Mouse (Mus musculus) forebrain, embryonic 14.5 days (tissue): ENCODE results near the gene 9930021J03Rik. TPM values are rescaled to one million over a fixed set of nuclear protein-coding genes. Genes with fewer than 3 reads are reported as not detected.

ENCODE experiments used
- ATAC-seq: fragments of 200-750 bp; cut with Nextera tagmentation; 2 replicates; pipeline ENCODE4 v1.8.0; 2017; ENCODE audit warnings: mild to moderate bottlenecking, moderate library complexity
- DNase-seq: peaks from one replicate; pipeline ENCODE4 v3.0.0-alpha.2; 2015; ENCODE audit warnings: low spot score
- H3K27ac ChIP-seq: fragments of 300-500 bp; sonication (generic); 2 replicates; pipeline ENCODE4 v1.5.1; 2014; ENCODE audit warnings: low read depth, mild to moderate bottlenecking, control low read depth, low read length, moderate library complexity
- H3K27me3 ChIP-seq: fragments of 300-500 bp; sonication (generic); replicated peaks from 2 replicates; pipeline ENCODE4 v1.6.1; 2014; ENCODE audit warnings: low read length, control low read depth, mixed read lengths; ENCODE audit not compliant: control insufficient read depth, insufficient read depth
- H3K36me3 ChIP-seq: fragments of 300-500 bp; sonication (generic); 2 replicates; pipeline ENCODE4 v1.6.1; 2014; ENCODE audit warnings: low read length, control low read depth; ENCODE audit not compliant: control insufficient read depth, insufficient read depth
- H3K4me1 ChIP-seq: fragments of 300-500 bp; sonication (generic); 2 replicates; pipeline ENCODE4 v1.6.1; 2014; ENCODE audit warnings: antibody characterized with exemption, low read length, control low read depth; ENCODE audit not compliant: control insufficient read depth, insufficient read depth
- H3K4me2 ChIP-seq: fragments of 300-500 bp; sonication (generic); 2 replicates; pipeline ENCODE4 v1.6.1; 2014; ENCODE audit warnings: mild to moderate bottlenecking, control low read depth, low read length
- H3K4me3 ChIP-seq: fragments of 300-500 bp; sonication (generic); 2 replicates; pipeline ENCODE4 v1.5.1; 2014; ENCODE audit warnings: low read depth, low read length, control low read depth
- H3K9ac ChIP-seq: fragments of 300-500 bp; sonication (generic); 2 replicates; pipeline ENCODE4 v1.6.1; 2014; ENCODE audit warnings: mild to moderate bottlenecking, low read length, control low read depth, moderate library complexity
- H3K9me3 ChIP-seq: fragments of 300-500 bp; sonication (generic); replicated peaks from 2 replicates; pipeline ENCODE4 v1.6.1; 2016; ENCODE audit warnings: low read length, control low read depth, mixed read lengths; ENCODE audit not compliant: control insufficient read depth
- WGBS: fragments of 180-500 bp; shearing (Covaris S2); extraction: QIAGEN DNeasy Blood & Tissue Kit; methylation state at CpG from one replicate; pipeline ENCODE4 v1.1.7; 2014; 5-methylcytosine and 5-hydroxymethylcytosine counted together
- polyA plus RNA-seq: library from polyadenylated mRNA; unstranded; fragments of >200 nt; fragmentation: Nextera tagmentation; extraction: Ambion mirVana; gene quantifications from 2 replicates; pipeline ENCODE4 v1.2.1, GENCODE M21; 2014

9930021J03Rik gene
- polyA plus RNA-seq, 1 experiment from 2014 or later: 10.0 TPM

DNA sequence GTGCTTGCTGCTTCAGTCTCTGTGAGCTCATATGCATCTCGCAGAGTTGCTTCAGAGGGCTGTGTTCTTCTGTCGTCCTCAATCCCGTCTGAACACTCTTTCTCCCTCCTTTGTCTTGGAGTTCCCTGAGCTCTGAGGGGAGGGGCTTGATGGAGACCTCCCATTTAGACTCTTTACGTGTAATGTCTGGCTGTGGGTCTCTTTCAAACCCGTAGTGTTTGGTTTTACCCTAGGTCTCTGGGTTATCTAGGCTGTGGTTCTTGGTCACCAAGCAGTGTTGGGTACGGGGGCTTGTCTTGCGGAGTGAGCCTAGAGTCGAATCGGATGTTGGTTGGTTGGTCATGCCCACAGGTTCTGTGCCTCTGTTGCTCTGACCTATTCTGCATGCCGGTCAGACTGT, 110.7 kb downstream of the 9930021J03Rik start:
- Histone ChIP-seq H3K4me1 (no peaks in the 10 kb centered on the region), H3K27ac (no peak overlapping the region), H3K4me2 (no peak overlapping the region), H3K9me3 (no peaks in the 10 kb centered on the region), H3K4me3 (no peak overlapping the region), H3K9ac (no peak overlapping the region), H3K36me3 (no peaks in the 10 kb centered on the region), H3K27me3 (no peaks in the 10 kb centered on the region)
- ATAC-seq (no peak), DNase-seq (no peak)
- WGBS: 83% methylated on average over 10 of the region's 10 CpGs

DNA sequence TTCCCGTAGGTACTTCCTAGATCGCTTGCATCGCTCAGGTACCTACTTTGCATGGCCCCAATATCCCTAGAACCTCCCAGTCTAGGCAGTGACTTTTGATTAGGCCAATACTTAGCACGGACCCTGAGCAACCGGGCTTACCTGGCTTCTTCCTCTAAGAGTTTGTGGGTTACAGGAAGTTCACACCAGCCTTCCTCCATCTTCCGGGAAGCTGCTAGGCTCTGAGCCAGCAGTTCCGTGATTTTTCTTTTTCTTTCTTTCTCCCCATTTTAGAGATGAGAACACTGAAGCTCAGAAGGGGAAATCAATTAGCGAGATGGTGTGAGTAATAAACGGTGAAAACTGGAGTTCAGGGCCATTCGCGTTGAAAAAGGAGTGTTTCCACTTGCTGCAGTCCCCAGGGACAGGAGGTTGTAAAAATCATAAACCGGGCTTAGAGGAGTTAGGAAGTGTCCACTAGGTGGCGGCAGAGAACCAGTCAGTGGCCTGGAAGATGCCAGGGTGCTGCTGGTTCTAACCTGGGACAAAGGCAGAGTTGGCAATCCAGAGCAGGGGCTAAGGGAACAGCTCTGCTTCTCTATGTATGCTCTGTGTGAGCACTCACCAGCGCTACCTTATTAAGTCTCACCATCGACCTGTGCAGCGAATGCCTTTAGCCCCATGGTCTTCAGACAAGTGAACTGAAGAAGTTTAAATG, 121.8 kb downstream of the 9930021J03Rik start:
- Histone ChIP-seq H3K27me3 (no peaks in the 10 kb centered on the region), H3K4me1 (no peaks in the 10 kb centered on the region), H3K9me3 (no peaks in the 10 kb centered on the region), H3K4me2 (no peak overlapping the region), H3K27ac (no peak overlapping the region), H3K4me3 (no peak overlapping the region), H3K36me3 (no peaks in the 10 kb centered on the region), H3K9ac (no peak overlapping the region)
- WGBS: 51% methylated on average over 16 of the region's 16 CpGs
- ATAC-seq (peak; percentile 58; the same call in 1 of the 2 replicates), DNase-seq (peak; percentile 88)

DNA sequence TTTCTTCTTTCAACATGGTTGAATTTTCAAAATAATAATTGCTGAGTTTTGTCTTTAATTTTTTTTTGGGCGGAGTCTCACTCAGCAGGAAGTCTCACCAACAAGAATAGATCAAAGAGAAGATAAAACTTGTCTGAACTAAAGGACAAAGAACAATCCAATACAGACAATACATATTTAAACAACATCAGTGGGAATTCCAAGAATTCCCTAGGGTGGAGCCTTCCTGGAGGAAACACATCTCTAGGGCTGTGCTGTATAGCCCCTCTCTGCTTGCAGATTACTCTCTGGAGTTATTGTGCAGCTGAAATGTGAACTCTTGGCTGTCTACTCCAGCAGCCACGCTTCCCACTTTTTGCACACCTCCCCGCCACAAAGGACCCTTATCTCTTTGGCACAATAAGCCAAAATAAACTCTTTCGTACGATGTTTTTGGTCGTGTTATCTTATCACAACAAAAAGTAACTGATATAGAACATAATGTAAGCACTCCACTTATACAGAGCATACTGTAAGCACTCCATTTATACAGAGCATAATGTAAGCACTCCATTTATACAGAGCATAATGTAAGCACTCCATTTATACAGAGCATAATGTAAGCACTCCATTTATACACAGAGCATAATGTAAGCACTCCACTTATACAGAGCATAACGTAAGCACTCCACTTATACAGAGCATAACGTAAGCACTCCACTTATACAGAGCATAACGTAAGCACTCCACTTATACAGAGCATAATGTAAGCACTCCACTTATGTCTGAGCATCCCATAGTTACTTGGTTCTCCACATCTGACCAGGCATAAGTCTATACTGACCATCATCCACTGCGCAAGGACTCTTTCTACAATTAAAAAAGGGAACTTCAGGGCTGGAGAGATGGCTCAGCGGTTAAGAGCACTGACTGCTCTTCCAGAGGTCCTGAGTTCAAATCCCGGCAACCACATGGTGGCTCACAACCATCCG, 125.3 kb downstream of the 9930021J03Rik start:
- Histone ChIP-seq H3K9me3 (no peaks in the 10 kb centered on the region), H3K27ac (no peak overlapping the region), H3K4me1 (no peaks in the 10 kb centered on the region), H3K36me3 (no peaks in the 10 kb centered on the region), H3K27me3 (no peaks in the 10 kb centered on the region), H3K4me2 (no peak overlapping the region), H3K4me3 (no peak overlapping the region), H3K9ac (no peak overlapping the region)
- WGBS: 83% methylated on average over 13 of the region's 13 CpGs
- DNase-seq (no peak), ATAC-seq (no peak)

DNA sequence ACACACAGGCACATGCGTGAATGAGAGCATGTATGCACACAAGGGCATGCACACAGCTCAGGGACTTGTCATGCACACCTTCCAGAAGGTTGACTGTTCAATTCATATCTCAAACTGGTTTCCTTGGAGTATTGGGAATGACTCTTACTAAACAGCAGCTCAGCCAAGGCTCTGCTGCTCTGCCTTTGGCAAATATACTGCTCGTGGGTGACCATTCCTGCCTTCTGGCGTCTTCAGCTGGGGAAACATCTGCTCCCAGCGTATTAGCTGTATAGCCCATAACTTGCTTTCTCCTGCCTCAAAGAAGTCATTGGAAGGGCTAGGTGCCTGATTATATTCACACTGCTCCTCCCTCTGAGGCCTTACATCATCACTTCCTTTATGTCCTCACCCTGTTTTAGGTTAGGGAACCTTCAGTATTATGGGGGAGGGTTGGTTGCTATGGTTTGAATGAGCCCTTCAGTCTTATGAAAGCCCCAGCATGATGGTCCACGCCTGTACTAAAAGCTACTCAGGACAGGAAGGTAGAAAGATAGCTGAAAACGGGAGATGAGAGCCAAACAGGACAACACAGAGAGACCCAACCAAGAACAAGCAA, 127.5 kb downstream of the 9930021J03Rik start:
- no peak for ATAC-seq
- no peak overlapping the region for H3K4me2 ChIP-seq
- no peaks in the 10 kb centered on the region for H3K4me1 ChIP-seq
- no peaks in the 10 kb centered on the region for H3K27me3 ChIP-seq
- H3K4me3 ChIP-seq: no peak overlapping the region
- no peak overlapping the region for H3K27ac ChIP-seq
- WGBS: 79% methylated on average over 6 of the region's 6 CpGs
- no peaks in the 10 kb centered on the region for H3K9me3 ChIP-seq
- H3K36me3 ChIP-seq: no peaks in the 10 kb centered on the region
- DNase-seq: no peak
- H3K9ac ChIP-seq: no peak overlapping the region

DNA sequence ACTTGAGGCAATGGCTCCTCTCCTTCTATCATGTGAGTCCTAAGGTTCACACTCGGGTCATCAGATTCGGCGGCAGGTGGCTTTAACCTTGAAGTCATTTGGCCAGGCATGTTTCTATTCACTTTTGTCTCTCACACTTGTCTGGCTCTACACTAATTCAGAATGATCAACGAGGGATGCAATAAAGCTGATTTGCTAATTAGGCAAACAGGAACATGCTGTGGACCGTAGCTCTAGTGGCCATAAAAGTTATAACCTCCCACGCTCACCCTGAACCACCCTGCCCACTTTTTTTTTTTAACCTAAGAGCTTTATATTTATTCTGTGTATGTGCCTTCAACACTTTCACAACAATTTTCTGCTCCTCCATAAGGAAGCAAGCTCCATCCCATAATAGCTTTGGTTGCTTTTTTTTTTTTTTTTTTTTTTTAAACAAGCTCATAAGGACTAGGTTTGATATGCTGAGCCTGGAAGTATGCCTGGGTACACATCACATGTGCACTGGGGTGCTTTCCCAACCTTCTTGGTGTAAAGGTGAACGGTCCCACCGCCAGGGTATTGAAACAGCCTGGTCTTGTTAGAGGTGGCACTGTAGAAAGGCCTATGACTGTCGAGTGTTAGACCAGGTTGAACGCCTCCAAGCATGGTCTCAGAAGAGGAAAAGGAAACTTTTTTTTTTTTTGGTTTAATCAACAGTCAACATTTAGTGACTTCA, 129.2 kb downstream of the 9930021J03Rik start:
- Histone ChIP-seq H3K4me1 (no peaks in the 10 kb centered on the region), H3K27ac (no peak overlapping the region), H3K9ac (no peak overlapping the region), H3K4me2 (no peak overlapping the region), H3K9me3 (no peaks in the 10 kb centered on the region), H3K4me3 (no peak overlapping the region), H3K36me3 (no peaks in the 10 kb centered on the region), H3K27me3 (no peaks in the 10 kb centered on the region)
- DNase-seq (no peak), ATAC-seq (no peak)
- 70% methylated on average over 10 of the region's 10 CpGs for WGBS

DNA sequence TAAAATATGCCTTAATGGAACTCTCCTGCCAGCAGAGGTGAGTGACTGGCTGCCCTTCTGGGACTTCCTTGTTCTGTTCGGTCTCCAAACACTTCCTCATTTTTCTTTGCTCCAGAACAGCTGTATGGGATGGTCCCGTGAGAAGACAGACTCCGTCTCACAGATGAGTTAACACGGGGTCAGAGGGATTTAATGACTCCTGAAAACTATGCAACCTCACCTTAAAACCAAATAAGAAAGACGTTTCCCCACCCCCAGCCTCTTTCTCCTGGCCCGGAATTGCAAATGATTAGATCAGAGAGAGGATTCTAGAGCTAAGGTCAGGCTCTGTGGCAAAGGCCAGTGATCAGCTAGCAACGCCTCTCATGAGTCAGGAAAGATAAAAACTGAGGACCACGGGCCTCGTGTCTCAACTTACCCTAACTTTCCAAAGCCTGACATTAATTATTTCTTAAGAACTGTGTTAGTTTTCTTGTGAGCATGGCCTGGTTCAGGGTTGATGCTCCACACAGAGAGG, 130.2 kb downstream of the 9930021J03Rik start:
- WGBS: 86% methylated on average over 9 of the region's 9 CpGs
- no peak overlapping the region for H3K9ac ChIP-seq
- ATAC-seq (no peak), DNase-seq (no peak)
- H3K9me3 ChIP-seq: no peaks in the 10 kb centered on the region
- no peaks in the 10 kb centered on the region for H3K36me3 ChIP-seq
- H3K27me3 ChIP-seq: no peaks in the 10 kb centered on the region
- H3K4me3 ChIP-seq: no peak overlapping the region
- H3K27ac ChIP-seq: no peak overlapping the region
- H3K4me2 ChIP-seq: no peak overlapping the region
- H3K4me1 ChIP-seq: no peaks in the 10 kb centered on the region

DNA sequence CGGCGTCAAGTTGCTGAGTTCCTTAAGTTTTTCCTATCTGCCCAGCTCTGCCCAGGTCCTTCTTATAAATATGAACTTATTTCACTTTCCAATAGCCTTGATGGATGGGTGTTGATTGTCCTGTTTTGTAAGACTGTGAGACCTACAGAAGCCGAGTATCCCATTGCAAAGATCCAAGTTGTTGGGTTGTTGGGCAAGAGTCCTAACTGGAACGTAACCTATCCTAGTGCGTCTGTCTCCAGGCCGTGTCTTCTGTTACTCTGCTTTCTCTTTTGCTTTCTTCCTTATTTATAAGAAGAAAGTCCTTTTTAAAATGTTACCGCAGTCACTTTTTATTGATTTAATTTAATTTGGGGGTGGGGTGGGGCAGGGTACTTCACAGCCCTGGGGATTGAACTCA, 130.8 kb downstream of the 9930021J03Rik start:
- no peak overlapping the region for H3K4me3 ChIP-seq
- no peak for ATAC-seq
- no peak for DNase-seq

DNA sequence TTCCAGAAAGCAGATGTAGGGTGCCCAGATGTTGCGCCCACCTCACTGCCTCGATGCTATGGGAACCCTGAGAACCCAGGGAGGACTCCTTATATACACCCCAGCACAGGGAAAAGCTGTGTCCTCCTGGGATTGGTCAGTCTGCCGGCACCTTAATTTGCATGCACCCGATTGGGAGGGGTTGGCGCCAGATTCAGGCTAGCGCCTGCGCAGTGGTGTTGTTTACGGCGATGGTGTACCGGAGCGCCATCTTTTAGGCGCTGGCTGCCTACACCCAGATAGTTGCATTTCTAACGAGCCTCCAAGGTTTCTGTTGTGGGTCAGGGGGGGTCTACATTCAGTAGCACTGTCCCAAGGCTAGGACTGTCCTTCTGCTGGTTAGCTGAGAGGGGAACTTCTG, 133.1 kb downstream of the 9930021J03Rik start:
- Histone ChIP-seq H3K9me3 (no peaks in the 10 kb centered on the region), H3K4me3 (no peak overlapping the region), H3K4me1 (no peaks in the 10 kb centered on the region), H3K4me2 (no peak overlapping the region), H3K27me3 (no peaks in the 10 kb centered on the region), H3K36me3 (no peaks in the 10 kb centered on the region), H3K9ac (no peak overlapping the region), H3K27ac (no peak overlapping the region)
- ATAC-seq (no peak), DNase-seq (no peak)
- WGBS: 93% methylated on average over 13 of the region's 13 CpGs

More for the DNA sequence above, 130.8 kb downstream of the 9930021J03Rik start:
- H3K27me3 ChIP-seq: no peaks in the 10 kb centered on the region
- no peaks in the 10 kb centered on the region for H3K36me3 ChIP-seq
- H3K9ac ChIP-seq: no peak overlapping the region
- no peak overlapping the region for H3K4me2 ChIP-seq
- H3K27ac ChIP-seq: no peak overlapping the region
- H3K4me1 ChIP-seq: no peaks in the 10 kb centered on the region
- H3K9me3 ChIP-seq: no peaks in the 10 kb centered on the region
- 95% methylated on average over 7 of the region's 7 CpGs for WGBS
